Mouse (Mus musculus): ENCODE data around the gene Pip5k1c. TPM values are rescaled to one million over a fixed set of nuclear protein-coding genes. Genes with fewer than 3 reads are reported as not detected.

Pip5k1c gene
- total RNA-seq (2021): 10 to 100 TPM; 37.2 to 40.9 TPM
- long read RNA-seq, experiment 1, full-length matches to known transcripts: 7 of 17 reads
- long read RNA-seq, experiment 1, partial matches to known transcripts: 6 of 17 reads
- long read RNA-seq, experiment 1, other reads (novel, unspliced or antisense): 4 of 17 reads
- long read RNA-seq, experiment 2, full-length matches to known transcripts: 7 of 14 reads
- long read RNA-seq, experiment 2, partial matches to known transcripts: 5 of 14 reads
- long read RNA-seq, experiment 2, other reads (novel, unspliced or antisense): 2 of 14 reads

GRCm38 (mm10) chr10:81292554-81293333 is at the start of gene Pip5k1c:
Gene Pip5k1c (plus strand): TSS chr10:81292963.
- DNase-seq: peak; percentile 98

- no peak for DNase-seq
Measured at GRCm38 (mm10) chr10:81244146-81244545, 48.6 kb upstream of the Pip5k1c start.

- DNase-seq: peak; percentile 81 to 87
Measured at GRCm38 (mm10) chr10:81244595-81244994, 48.2 kb upstream of the Pip5k1c start.

DNA sequence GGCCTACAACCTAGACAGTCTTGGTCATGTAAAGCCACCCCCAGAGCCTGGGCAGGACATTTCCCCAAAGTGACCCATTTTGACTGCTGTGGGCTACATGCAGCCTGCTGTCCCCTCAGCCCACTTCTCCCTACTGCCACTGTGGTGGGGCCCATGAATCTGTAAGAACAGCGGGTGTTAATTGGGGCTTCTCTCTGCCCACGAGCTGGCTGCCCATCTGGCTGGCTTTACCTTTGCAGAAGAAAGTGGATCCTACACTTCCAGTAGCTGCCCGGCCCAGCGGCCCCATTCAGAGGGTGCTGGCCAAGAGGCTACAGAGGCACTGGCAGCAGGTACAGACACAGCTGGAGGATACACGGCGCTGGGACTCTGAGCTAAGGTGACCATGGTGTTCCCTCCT is 47.6 kb upstream of the Pip5k1c start:
- no peak for DNase-seq

DNA sequence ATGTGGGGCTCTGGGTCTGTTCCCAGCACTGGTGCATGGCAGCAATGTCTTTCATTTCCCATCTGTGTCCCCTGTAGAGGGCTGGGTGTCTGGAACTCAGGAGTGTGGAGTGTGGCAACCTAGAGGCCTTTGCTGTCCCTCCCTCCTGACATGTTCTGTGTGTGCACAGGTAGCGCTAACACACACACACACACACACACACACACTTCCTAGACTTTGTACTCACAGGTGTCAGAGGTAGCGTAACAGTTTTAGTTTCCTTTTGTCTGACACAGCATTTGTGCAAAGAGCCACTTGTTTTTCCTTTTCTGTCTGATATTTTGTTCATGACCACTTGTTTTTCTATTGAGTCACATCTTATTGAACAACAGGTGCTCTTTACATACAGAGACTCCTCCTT is 45.0 kb upstream of the Pip5k1c start:
- no peak for DNase-seq

DNA sequence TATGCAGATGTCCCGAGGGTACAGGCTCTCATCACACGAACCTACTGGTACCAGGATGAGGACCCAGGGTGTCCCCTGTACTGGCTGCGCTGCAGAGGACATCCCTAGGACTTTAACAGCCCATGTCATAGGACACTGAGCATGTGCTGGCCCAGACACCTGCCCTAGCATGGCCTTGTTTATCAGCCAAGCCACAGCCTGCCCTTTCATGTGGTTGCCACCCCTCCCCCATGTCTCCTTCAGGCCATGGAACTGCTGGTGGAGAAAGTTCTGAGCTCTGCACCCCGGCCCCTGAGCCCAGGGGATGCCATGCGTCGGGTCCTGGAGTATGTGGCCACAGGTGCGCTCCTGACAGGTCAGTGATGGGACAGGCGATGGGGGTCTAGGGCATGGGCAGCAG is 43.3 kb upstream of the Pip5k1c start:
- DNase-seq: no peak

DNA sequence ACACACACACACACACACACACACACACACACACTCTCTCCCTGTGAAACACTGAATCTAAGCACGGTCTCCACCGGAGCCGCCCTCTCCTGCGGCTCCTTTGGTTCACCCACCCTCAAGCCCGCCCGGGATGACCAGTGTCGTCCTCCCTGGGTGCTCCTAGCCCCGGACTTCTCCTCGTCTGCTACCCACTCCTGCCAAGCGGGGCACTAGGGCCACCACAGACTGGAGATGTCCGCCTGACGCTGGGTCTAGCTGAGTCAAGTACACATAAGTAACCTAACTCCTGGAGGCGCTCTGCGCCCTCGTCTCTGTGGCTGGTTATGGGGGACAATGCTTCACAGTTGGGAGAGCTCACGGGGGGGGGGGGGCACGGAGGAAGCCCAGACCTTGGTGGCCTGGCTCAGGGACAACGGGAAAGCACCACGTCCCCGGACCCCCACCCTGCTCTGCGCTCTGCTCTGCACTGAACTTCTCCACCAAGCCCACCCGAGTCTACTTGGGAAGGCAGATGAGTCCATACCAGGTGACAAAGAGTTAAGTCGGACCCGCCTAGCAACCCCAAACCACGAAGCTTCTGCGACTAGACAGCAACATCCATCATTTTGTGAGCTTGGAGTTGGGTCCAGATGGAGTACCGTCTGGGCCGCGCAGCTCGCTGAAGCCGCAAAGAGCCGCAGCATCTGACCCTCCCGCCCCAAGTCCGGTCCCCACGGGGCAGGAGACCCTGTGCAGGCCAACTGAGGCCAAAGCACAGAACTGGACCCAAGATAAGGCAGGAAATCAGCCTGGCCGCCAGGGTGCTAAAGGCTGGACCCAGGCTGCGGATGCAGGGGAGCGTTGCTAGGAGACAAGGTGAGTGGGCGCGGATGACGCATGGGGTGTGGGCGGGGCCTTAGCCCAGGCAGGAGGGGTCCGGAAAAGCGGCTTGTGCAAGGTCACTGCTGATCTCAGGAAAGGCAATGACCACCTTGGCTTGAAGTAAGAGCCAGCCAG is 40.0 kb upstream of the Pip5k1c start, which contains the start of gene Matk:
TSS of gene Matk (plus strand) at position 512 of the 996 bp plus-strand sequence.
- DNase-seq: peak; percentile 61 to 66

DNA sequence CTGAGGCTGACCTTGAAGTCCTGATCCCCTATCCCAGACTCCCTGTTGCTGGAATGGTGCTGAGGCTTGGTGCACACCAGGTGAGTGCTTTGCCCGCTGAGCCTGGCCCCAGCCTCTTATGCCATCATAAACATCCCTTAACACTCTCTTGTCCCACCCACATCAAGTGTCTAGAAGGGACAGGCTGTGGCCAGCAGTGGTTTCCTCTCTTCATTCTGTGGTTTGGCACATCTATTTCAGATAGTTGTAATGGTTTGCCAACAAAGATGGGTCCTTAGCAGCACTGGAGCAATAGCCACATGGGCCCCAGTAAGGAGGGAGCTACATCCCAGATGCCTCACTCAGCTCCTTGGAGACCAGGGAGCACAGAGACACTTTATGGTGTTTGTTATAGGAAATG is 37.9 kb upstream of the Pip5k1c start:
- DNase-seq: no peak

GRCm38 (mm10) chr10:81257158-81258039 is 35.4 kb upstream of the Pip5k1c start:
- DNase-seq: no peak

DNA sequence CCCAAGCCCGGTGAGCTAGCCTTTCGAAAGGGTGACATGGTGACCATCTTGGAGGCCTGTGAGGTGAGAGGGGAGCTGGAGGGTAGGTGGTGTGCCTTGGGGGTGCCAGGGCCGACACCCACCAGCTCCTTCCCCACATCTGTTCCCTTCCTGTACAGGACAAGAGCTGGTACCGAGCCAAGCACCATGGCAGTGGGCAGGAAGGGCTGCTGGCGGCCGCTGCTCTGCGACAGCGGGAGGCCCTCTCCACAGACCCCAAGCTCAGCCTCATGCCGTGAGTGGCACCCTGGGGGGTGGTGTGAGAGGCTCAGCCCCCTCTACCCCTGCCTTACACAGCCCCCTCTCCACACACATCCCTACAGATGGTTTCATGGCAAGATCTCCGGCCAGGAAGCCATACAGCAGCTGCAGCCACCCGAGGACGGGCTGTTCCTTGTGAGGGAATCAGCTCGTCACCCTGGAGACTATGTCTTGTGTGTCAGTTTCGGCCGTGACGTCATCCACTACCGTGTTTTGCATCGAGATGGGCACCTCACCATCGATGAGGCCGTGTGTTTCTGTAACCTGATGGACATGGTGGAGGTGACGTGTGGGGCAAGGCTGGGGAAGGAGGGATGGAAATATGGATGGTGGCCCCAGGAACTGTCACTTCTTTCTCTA is 33.4 kb upstream of the Pip5k1c start:
- DNase-seq: no peak

- DNase-seq: no peak
Measured at GRCm38 (mm10) chr10:81261025-81261424, 31.7 kb upstream of the Pip5k1c start.

- DNase-seq: no peak
Measured at GRCm38 (mm10) chr10:81265540-81265939, 27.2 kb upstream of the Pip5k1c start.

DNA sequence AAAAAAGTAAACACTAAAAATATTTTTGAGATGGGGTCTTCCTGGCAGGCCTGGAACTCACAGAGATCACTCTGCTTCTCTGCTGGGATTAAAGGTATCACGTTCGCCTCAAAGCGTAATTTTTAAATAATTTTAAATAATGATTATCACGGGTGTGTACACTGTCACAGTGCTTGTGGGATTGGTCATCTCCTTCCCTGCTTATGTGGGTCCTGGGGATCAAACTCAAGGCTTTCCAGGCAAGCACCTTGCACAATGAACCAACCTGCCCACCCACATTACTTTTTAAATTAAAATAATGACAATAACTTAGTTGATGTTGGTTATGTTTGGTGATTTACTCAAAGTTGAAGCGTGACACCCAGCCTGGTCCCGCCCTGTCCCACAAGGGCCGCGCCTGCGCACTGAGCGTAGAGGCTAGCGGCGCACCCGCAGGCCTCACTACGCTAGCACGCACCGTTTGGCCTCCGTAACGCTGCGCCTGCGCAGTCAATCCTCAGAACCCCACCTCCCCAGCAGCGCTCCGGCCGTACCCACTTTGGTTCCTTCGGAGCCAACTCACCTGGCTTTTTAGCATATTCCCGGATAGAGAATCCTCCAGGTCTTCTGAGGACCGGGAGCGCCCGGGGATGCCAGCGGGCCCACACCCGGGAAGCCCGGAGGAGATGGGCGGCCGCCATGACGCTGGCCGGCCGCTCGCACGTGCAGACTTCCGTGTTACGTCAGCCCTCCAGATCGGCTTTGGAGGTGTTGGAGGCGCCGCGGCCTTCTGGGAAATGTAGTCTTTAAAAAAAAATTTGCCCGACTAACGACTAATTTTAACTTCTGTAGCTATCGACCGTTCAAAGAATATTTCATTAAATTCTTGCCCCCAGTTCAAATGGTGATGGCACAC is 26.3 kb upstream of the Pip5k1c start, which contains the start of the genes Mrpl54 and Apba3:
TSS of gene Mrpl54 (minus strand) at position 724 of the 895 bp plus-strand sequence.
TSS of gene Apba3 (plus strand) at position 750 of the 895 bp plus-strand sequence.
- peak; percentile 98 to 99 for DNase-seq

GRCm38 (mm10) chr10:81268056-81268455 is 24.7 kb upstream of the Pip5k1c start:
- peak; percentile 87 to 89 for DNase-seq

DNA sequence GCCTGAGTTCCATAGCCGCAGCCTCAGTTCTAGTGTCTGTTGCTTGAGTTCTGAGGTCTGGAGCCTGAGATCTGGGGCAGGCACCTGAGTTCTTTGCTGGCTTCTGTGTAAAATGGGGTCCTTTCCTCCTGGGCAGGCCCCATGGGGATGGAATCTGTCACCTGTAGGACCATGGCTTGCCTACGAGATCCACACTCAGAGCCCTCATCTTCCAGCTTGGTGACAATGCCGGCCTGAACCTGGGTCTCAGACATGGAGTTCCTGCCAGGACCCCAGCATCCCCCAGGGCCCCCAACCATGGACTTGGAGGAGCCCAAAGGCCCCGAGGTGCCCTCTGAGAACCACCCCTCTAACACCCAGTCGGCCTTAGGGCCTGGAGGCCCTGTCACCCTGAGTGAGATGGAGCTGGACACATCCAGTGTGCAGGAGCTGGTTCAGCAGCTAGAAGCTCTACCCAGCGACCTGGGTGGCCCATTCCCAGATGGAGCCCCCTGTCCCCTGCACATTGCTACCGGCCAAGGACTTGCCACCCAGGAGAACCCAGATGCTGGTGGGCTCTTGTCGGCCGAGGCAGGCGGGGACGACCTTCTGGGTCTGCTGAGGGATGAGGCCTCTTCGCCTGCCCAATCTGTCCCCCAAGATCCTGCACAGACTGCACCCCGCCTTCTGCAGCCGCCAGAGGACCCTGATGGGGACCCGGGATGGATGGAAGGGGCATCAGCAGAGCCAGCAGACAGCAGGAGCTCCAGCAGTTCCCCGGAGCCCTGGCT is 23.9 kb upstream of the Pip5k1c start:
- no peak for DNase-seq

DNA sequence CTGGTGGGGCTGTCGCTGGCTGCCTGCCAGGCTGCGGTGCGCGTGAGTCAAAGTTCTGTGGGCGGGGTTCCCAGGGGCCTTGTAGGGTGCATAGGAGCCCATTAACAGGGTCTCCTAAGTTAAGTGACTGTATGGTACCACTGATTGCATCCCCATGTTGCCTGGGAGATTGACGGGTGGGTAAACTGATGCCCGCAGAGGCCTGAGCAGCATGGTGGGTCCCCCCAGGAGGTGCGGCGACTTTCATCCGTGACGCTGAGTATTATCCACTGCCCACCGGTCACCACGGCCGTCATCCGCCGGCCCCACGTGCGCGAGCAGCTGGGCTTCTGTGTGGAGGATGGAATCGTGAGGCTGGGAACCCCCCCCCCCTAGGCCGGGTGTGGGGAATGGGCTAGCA is 20.4 kb upstream of the Pip5k1c start:
- DNase-seq: no peak

DNA sequence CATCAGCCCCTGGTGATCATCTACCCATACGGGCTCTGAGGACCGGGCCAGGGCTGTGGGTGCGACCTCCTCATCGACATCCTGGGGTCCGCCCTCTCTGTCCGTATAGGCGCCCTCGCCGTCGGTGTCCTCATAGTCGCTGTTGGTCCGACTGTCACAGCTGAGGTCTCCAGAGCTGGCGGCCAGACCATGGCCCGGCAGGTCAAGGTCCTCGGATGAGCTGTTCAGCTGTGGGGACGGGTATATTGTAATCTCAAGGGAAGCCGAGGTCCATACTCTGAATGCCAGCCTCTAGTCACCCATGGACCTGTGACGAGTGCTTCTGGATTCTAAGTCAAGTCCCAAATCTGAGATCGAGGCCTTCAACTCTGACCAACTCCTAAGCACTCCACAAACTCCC is 18.9 kb upstream of the Pip5k1c start:
- DNase-seq: peak; percentile 55 to 78

- DNase-seq: no peak
Measured at GRCm38 (mm10) chr10:81277676-81278075, 15.1 kb upstream of the Pip5k1c start.

DNA sequence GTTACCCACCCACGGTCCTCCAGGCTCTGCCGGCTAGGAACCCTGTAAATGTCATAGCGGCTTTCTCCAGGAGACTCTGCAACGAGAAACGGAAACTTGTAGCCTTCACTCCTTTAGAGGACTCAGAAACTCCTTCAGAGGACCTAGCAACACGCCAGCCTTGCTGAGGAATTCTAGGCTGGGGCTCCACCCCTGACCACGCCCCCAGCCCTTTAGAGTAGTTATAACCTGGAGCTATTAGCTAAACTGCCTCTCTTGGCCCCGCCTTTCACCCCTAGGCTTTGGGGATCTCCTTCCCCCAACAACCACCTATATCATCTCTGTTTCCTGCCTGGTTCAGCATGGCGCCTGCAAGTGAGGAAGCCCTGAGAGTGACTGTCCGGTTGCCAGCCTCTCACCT is 13.3 kb upstream of the Pip5k1c start:
- no peak for DNase-seq

Measured in adrenal gland, postnatal 36 days (tissue).